Mouse (Mus musculus): ENCODE measurements around the gene Frem1. TPM values are rescaled to one million over a fixed set of nuclear protein-coding genes. Genes with fewer than 3 reads are reported as not detected.

Gene Frem1
- polyA plus RNA-seq, 1 experiment, result 0.64 TPM

DNA sequence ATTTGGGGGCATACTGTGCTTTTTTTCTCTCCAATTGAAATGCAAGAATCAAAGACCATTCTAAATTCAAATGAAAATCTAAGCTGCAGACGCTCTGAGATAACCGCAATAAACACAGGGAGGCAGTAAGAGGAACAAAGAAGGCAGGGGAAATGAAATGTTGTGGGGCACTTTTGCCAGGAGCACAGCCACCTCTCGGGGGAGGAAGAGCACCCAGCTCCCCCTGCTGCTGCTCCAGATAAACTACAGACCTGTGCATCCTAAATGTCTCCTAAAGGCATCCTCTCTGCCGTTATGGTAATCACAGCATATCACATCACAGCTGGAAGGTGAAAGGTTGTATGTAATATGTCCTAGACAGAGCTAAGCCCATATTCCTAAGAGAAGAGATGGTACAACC is 98.1 kb downstream of the Frem1 start:
- Histone ChIP-seq H3K27ac (ENCODE audit: insufficient read depth, low read length) (no peak overlapping the region), H3K4me1 (ENCODE audit: control insufficient read depth, insufficient read depth, low read length) (no peaks in the 10 kb centered on the region), H3K9ac (ENCODE audit: low read depth, poor library complexity, severe bottlenecking) (no peak overlapping the region), H3K4me3 (ENCODE audit: low read depth, low read length) (no peak overlapping the region), H3K9me3 (replicated peaks; ENCODE audit: control insufficient read depth, insufficient read depth, low read length, poor library complexity, severe bottlenecking) (no peaks in the 10 kb centered on the region), H3K27me3 (ENCODE audit: control insufficient read depth, insufficient read depth, low read length, poor library complexity, severe bottlenecking) (no peaks in the 10 kb centered on the region), H3K36me3 (ENCODE audit: control insufficient read depth, insufficient read depth, low read length, poor library complexity, severe bottlenecking) (no peaks in the 10 kb centered on the region)
- peak; percentile 9 for TF ChIP-seq CTCF (IDR thresholded peaks at IDR 0.05; ENCODE audit: low read depth, low read length)
- no peak for TF ChIP-seq EP300 (IDR thresholded peaks at IDR 0.05; ENCODE audit: insufficient read depth, low read depth, low read length)
- TF ChIP-seq POLR2A (IDR thresholded peaks at IDR 0.05; ENCODE audit: insufficient read depth, low read length), result no peak

DNA sequence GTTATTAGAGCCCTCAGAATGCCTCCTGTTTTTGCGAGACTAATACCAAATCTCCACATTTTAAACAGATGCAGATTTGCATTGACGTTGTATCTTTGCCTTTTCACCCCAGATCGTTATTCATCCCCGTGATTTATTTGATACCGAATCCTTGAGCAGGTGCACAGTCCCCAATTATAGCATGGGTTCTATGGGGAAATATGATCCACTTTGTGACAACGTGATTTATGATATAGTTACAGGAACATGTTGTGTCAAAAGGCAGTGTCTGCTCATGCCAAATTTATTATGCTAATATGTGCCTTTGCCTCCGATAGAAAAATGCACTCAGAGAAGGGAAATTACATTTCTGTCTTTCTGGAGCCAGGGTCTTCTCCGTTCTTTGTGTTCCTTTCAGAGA is 102.6 kb downstream of the Frem1 start:
- no peaks in the 10 kb centered on the region for H3K9me3 ChIP-seq (replicated peaks; ENCODE audit: control insufficient read depth, insufficient read depth, low read length, poor library complexity, severe bottlenecking)
- no peaks in the 10 kb centered on the region for H3K36me3 ChIP-seq (ENCODE audit: control insufficient read depth, insufficient read depth, low read length, poor library complexity, severe bottlenecking)
- H3K9ac ChIP-seq (ENCODE audit: low read depth, poor library complexity, severe bottlenecking), result no peak overlapping the region
- H3K27ac ChIP-seq (ENCODE audit: insufficient read depth, low read length), result no peak overlapping the region
- TF ChIP-seq EP300 (IDR thresholded peaks at IDR 0.05; ENCODE audit: insufficient read depth, low read depth, low read length) (no peak), POLR2A (IDR thresholded peaks at IDR 0.05; ENCODE audit: insufficient read depth, low read length) (no peak), CTCF (IDR thresholded peaks at IDR 0.05; ENCODE audit: low read depth, low read length) (no peak)
- H3K4me3 ChIP-seq (ENCODE audit: low read depth, low read length), result no peak overlapping the region
- no peaks in the 10 kb centered on the region for H3K4me1 ChIP-seq (ENCODE audit: control insufficient read depth, insufficient read depth, low read length)
- no peaks in the 10 kb centered on the region for H3K27me3 ChIP-seq (ENCODE audit: control insufficient read depth, insufficient read depth, low read length, poor library complexity, severe bottlenecking)

DNA sequence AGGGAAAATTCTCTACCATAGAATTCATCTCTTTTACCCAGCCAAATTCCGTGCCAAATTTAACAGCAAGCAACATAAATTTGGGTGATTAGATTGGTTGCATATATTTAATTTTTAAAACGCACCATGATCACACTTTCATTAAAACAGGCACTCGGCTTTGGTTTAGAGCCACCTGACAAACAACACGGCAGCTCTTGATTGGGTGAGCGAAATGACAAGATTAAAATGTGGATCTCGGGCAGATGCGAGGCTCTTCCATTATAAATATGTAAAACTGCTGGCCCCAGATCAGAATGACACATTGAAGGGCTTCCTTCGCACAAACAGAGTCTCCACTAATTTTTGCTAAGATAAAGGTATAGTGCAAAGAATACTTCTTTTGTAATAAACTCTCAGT is 105.4 kb downstream of the Frem1 start:
- H3K4me1 ChIP-seq (ENCODE audit: control insufficient read depth, insufficient read depth, low read length), result no peaks in the 10 kb centered on the region

DNA sequence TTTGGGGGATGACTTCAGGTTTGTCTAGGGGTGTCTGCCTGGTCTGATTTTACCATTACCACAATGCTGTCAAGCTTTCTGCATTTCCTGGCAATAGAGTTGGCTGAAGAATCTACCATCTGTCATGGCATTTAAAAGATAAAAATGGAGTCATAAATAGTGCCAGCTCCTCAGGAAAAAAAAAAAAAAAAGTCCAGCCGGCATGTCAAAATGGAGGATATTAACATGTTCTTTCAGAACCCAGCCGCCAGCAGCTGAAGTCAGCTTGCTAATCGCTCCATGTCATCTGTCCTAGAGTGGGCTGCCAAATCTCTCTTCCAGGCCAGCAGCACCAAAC is 105.9 kb downstream of the Frem1 start:
- H3K27me3 ChIP-seq (ENCODE audit: control insufficient read depth, insufficient read depth, low read length, poor library complexity, severe bottlenecking), result no peaks in the 10 kb centered on the region
- no peak overlapping the region for H3K9ac ChIP-seq (ENCODE audit: low read depth, poor library complexity, severe bottlenecking)
- TF ChIP-seq EP300 (IDR thresholded peaks at IDR 0.05; ENCODE audit: insufficient read depth, low read depth, low read length) (no peak), CTCF (IDR thresholded peaks at IDR 0.05; ENCODE audit: low read depth, low read length) (no peak), POLR2A (IDR thresholded peaks at IDR 0.05; ENCODE audit: insufficient read depth, low read length) (no peak)
- no peak overlapping the region for H3K27ac ChIP-seq (ENCODE audit: insufficient read depth, low read length)
- H3K4me1 ChIP-seq (ENCODE audit: control insufficient read depth, insufficient read depth, low read length), result no peaks in the 10 kb centered on the region
- H3K36me3 ChIP-seq (ENCODE audit: control insufficient read depth, insufficient read depth, low read length, poor library complexity, severe bottlenecking), result no peaks in the 10 kb centered on the region
- H3K4me3 ChIP-seq (ENCODE audit: low read depth, low read length), result no peak overlapping the region
- no peaks in the 10 kb centered on the region for H3K9me3 ChIP-seq (replicated peaks; ENCODE audit: control insufficient read depth, insufficient read depth, low read length, poor library complexity, severe bottlenecking)

More for the DNA sequence above, 105.4 kb downstream of the Frem1 start:
- Histone ChIP-seq H3K9me3 (replicated peaks; ENCODE audit: control insufficient read depth, insufficient read depth, low read length, poor library complexity, severe bottlenecking) (no peaks in the 10 kb centered on the region), H3K27ac (ENCODE audit: insufficient read depth, low read length) (no peak overlapping the region), H3K9ac (ENCODE audit: low read depth, poor library complexity, severe bottlenecking) (no peak overlapping the region), H3K36me3 (ENCODE audit: control insufficient read depth, insufficient read depth, low read length, poor library complexity, severe bottlenecking) (no peaks in the 10 kb centered on the region), H3K27me3 (ENCODE audit: control insufficient read depth, insufficient read depth, low read length, poor library complexity, severe bottlenecking) (no peaks in the 10 kb centered on the region), H3K4me3 (ENCODE audit: low read depth, low read length) (no peak overlapping the region)
- TF ChIP-seq POLR2A (IDR thresholded peaks at IDR 0.05; ENCODE audit: insufficient read depth, low read length) (no peak), CTCF (IDR thresholded peaks at IDR 0.05; ENCODE audit: low read depth, low read length) (no peak), EP300 (IDR thresholded peaks at IDR 0.05; ENCODE audit: insufficient read depth, low read depth, low read length) (no peak)

DNA sequence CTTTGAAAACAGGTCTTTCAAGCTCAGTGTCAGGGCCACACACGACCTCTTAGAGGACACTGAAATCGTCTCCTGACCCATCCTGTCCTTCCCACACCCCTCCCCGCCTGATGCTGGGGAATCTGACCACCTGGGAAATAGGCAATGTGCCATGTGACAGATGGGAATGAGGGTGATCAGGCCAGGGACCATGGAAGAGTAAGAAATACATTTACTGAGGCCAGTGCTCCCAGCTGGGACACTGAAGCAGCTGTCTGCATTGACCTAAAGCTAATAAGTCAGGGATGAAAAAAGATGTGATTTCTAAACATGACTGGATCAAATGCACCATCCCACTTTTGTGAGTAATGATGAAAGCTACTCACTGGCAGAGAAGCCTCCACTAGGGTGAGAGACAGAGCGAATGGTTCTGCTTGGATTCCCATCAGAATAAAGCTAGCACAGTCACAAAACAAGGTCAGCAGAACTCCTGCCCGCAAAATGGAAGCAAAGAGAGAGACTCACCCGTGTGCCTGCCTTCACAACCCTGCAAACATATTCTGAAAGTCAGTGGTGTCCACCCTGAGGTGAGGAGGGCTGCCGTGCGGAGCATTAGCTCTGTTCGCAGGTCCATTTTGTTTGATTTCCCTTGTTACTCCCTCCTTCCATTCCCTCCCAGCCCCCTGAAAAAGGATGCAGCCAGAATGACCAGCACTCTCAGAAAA is 106.4 kb downstream of the Frem1 start:
- H3K4me3 ChIP-seq (ENCODE audit: low read depth, low read length), result no peak overlapping the region
- H3K9ac ChIP-seq (ENCODE audit: low read depth, poor library complexity, severe bottlenecking), result no peak overlapping the region
- no peaks in the 10 kb centered on the region for H3K4me1 ChIP-seq (ENCODE audit: control insufficient read depth, insufficient read depth, low read length)
- TF ChIP-seq EP300 (IDR thresholded peaks at IDR 0.05; ENCODE audit: insufficient read depth, low read depth, low read length), result no peak
- H3K9me3 ChIP-seq (replicated peaks; ENCODE audit: control insufficient read depth, insufficient read depth, low read length, poor library complexity, severe bottlenecking), result no peaks in the 10 kb centered on the region
- no peak overlapping the region for H3K27ac ChIP-seq (ENCODE audit: insufficient read depth, low read length)
- no peaks in the 10 kb centered on the region for H3K36me3 ChIP-seq (ENCODE audit: control insufficient read depth, insufficient read depth, low read length, poor library complexity, severe bottlenecking)
- H3K27me3 ChIP-seq (ENCODE audit: control insufficient read depth, insufficient read depth, low read length, poor library complexity, severe bottlenecking), result no peaks in the 10 kb centered on the region

DNA sequence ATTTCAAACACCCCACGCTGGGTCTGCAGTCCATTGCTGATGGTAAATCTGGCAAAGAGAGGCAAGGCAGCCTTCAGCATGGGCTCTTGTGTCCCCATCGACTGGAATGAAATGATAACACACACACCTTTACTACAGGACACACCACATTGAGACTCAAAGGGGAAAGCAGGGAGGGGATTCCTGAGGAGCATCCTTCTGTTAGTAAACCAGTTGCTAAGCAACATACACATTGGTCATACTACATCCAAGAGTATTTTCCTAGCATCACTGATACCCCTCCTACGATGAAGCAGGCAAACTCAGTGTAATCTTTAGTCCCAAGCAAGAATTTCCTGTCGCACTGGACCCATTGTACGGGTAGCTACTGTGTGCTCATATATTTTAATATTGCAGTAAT is 111.5 kb downstream of the Frem1 start:
- H3K36me3 ChIP-seq (ENCODE audit: control insufficient read depth, insufficient read depth, low read length, poor library complexity, severe bottlenecking), result no peaks in the 10 kb centered on the region
- no peak overlapping the region for H3K4me3 ChIP-seq (ENCODE audit: low read depth, low read length)
- H3K9ac ChIP-seq (ENCODE audit: low read depth, poor library complexity, severe bottlenecking), result no peak overlapping the region
- no peak for TF ChIP-seq EP300 (IDR thresholded peaks at IDR 0.05; ENCODE audit: insufficient read depth, low read depth, low read length)
- TF ChIP-seq POLR2A (IDR thresholded peaks at IDR 0.05; ENCODE audit: insufficient read depth, low read length), result no peak
- no peak for TF ChIP-seq CTCF (IDR thresholded peaks at IDR 0.05; ENCODE audit: low read depth, low read length)
- no peaks in the 10 kb centered on the region for H3K27me3 ChIP-seq (ENCODE audit: control insufficient read depth, insufficient read depth, low read length, poor library complexity, severe bottlenecking)
- H3K27ac ChIP-seq (ENCODE audit: insufficient read depth, low read length), result no peak overlapping the region
- no peaks in the 10 kb centered on the region for H3K9me3 ChIP-seq (replicated peaks; ENCODE audit: control insufficient read depth, insufficient read depth, low read length, poor library complexity, severe bottlenecking)
- no peaks in the 10 kb centered on the region for H3K4me1 ChIP-seq (ENCODE audit: control insufficient read depth, insufficient read depth, low read length)
